Mouse (Mus musculus) G1E-ER4 (cell line): Measurements from ENCODE around the gene Figla. TPM values are rescaled to one million over a fixed set of nuclear protein-coding genes. Genes with fewer than 3 reads are reported as not detected.

Source experiments
- GATA1 ChIP-seq: IDR thresholded peaks from one replicate; pipeline ENCODE4 v1.8.0; 2012; ENCODE audit warnings: low read length, inconsistent platforms
- polyA plus RNA-seq: library from polyadenylated mRNA; stranded (reverse); fragments of >175 nt; gene quantifications from 2 replicates; pipeline ENCODE4 v1.2.3, GENCODE M21; 2012

The Figla gene
- polyA plus RNA-seq, 1 experiment = not detected

DNA sequence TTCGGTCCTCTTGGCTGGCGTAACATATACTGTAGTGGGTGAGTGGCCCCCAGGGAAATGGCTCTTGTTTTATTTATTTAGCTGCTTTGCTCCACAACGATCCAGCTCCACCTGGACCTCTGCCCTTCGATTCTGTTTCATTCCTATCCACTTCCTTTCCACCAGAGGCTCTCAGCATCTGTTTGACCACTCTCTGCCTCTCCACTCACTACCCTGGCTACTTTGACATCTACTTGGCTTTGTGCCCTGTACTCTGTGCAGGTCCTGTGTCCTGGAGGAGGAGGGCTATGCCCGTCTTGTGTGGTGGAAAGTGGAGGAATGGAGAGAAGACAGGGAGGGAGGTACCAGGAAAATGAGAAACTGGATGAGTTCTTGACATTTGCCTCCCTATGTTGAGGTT lies 46.3 kb downstream of the Figla start:
- no peak for TF ChIP-seq GATA1

DNA sequence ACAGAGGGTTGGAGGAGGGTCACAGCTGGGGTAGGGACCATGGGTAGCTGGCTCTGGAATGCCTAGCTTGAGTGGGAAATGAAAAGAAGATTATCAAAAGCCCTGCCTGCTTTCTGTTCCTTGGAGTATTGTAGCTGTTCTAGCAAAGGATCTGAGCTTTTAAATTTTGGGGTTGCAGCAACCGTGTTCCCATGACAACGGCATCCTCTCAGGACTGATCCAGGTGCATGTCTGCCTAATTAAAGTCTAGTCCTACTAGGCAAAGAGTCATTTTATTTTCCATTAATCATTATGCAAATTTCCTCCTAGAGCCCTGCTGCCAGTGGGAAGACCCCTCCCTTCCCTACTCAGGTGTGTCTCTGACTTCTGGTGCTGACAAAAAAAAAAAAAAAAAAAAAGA lies 46.7 kb downstream of the Figla start:
- TF ChIP-seq GATA1 = no peak

- TF ChIP-seq GATA1 = no peak
These were observed 48.5 kb downstream of the Figla start for GRCm38 (mm10) chr6:86064318-86065016.

GRCm38 (mm10) chr6:86066727-86067126 lies 50.8 kb downstream of the Figla start:
- TF ChIP-seq GATA1 = no peak

DNA sequence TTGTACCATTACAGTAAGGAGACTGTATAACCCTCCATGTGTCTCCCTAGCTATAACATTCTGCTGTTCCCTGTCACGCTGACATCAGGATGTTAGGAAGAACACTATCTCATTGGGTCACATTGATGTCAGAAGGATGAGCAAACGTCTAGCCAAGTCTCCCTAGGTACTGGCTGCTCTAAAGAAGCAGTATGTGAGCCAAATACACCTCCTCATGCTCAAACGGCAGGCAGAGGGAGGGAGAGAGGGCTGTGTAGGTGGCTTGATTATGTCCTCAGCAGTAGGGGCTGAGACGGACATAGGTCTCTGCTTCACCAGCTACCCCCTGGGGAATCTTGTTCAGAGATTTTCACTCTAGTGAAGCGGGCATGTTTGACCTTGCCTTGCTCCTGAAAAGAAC lies 51.2 kb downstream of the Figla start:
- TF ChIP-seq GATA1 = no peak

DNA sequence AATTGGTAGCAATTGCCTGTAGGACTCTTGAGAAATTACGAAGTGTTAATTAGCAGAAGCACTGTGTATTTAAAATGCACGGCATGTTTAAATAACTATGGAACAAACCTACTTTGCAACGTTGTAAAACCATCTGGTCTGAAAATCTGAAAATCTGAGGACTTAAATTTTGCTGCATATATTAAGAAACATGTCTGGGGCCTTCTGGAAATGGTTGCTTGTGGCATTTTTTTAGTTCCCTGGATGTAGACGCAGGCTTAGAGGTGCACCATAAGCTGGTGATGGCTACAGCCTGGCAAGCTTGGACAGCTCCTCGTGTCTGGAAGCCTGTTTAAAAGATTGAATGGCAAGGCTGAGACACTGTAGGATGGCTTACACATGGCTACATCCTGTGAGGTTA lies 53.0 kb downstream of the Figla start:
- TF ChIP-seq GATA1 = no peak

DNA sequence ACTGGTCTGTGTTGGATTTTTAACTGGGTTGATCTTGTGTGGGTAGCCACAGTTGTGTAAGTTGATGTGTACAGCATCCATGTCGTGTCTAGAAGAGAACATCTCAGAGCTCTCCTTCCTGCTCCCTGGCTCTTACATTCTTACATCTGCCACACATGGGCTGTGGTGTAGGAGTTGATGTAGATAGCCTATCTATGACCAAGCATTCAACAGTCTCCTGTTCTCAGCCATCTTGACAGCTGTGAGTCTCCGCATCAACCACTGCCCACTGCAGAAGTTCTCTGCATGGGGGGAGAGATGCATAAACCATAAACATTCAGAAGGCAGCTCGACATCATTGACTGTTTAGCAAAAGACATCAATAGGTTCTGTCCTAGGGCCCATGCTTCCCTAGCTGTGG lies 53.9 kb downstream of the Figla start:
- TF ChIP-seq GATA1 = no peak

DNA sequence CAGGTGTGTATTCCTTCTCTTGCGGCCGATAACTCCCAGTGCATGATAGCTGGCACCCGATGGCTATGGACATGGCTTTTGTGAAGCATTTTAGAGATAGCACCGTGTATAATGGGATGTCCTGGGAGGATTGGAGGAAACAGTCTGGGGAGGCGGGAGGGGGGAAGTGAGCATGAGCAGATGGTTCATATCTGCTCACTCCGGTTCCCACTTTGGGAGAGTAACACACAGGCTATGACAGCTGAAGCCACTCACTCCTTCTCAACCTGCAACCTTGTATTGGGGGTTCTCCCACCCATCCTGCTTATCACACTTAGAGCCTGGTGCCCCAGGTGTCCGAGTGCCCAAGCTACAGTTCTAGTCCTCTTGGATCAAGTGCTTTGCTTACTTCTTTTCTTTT lies 54.3 kb downstream of the Figla start:
- no peak for TF ChIP-seq GATA1

Other genes with a start within 250 kb of the Figla start
- gene Nat8f6, start 195.2 kb upstream of the Figla start, polyA plus RNA-seq = not detected in 2 replicates
- not detected in 2 replicates for gene Nat8f5, start 195.2 kb upstream of the Figla start, polyA plus RNA-seq
- not detected in 2 replicates for gene Nat8, start 184.1 kb upstream of the Figla start, polyA plus RNA-seq
- gene Nat8f2, start 147.0 kb upstream of the Figla start, polyA plus RNA-seq = not detected in 2 replicates
- gene Nat8f4, start 111.3 kb upstream of the Figla start, polyA plus RNA-seq = 0.06 and 0.09 TPM in 2 replicates
- 5.7 and 7.1 TPM in 2 replicates for gene Tprkb, start 104.3 kb upstream of the Figla start, polyA plus RNA-seq
- gene Nat8f1, start 100.5 kb upstream of the Figla start, polyA plus RNA-seq = 0.33 and 1.0 TPM in 2 replicates
- 54.4 and 73.5 TPM in 2 replicates for gene Dusp11, start 54.5 kb upstream of the Figla start, polyA plus RNA-seq
- gene Add2, start 12.5 kb downstream of the Figla start, polyA plus RNA-seq = 109 and 115 TPM in 2 replicates
- gene Tgfa, start 179.1 kb downstream of the Figla start, polyA plus RNA-seq = 37.4 and 56.3 TPM in 2 replicates